Mouse (Mus musculus): ENCODE measurements around the gene Micall1. TPM values are rescaled to one million over a fixed set of nuclear protein-coding genes. Genes with fewer than 3 reads are reported as not detected.

The Micall1 gene
- polyA plus RNA-seq, 1 experiment from 2014 or later: 7.0 TPM

GRCm38 (mm10) chr15:79143316-79143715 is 34.6 kb downstream of the Micall1 start:
- Histone ChIP-seq H3K4me3 (ENCODE audit: low read depth, low read length) (no peak overlapping the region), H3K9me3 (ENCODE audit: control insufficient read depth, low read length) (no peaks in the 10 kb centered on the region), H3K27ac (replicated peaks) (peak overlapping the region; percentile 70), H3K27me3 (ENCODE audit: control insufficient read depth, insufficient read depth, low read length) (no peaks in the 10 kb centered on the region), H3K4me2 (replicated peaks; ENCODE audit: low read depth) (no peak overlapping the region), H3K36me3 (ENCODE audit: control insufficient read depth, insufficient read depth, low read length) (peaks cover 14% of the 10 kb centered on the region), H3K9ac (ENCODE audit: low read length) (no peak overlapping the region), H3K4me1 (replicated peaks; ENCODE audit: control insufficient read depth, insufficient read depth) (no peaks in the 10 kb centered on the region)
- ATAC-seq (ENCODE audit: low FRiP score, low TSS enrichment) (no peak), DNase-seq (ENCODE audit: low spot score) (no peak)
- no peak for TF ChIP-seq CTCF (IDR thresholded peaks at IDR 0.05; ENCODE audit: low read depth)
- TF ChIP-seq EP300 (optimal IDR thresholded peaks at IDR 0.05): no peak
- 74% methylated on average over 12 of the region's 12 CpGs for WGBS

DNA sequence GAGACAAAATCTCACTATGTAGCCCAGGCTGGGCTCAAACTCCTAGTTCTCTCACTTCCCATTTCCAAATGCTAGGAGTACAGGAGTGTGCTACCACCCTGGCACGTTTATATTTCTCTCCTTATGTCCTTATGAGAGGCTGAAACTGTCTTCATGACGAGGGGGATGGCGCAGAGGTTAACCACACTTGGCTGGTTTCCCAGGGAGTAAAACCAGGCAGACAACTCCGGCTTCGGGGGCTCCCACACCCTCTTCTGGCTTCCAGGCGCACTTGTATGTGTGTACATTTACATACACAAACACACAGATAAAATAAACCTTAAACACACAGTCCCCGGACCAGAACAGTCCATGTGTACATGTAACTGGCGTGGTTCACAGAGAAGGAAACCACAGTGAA is 35.3 kb downstream of the Micall1 start:
- WGBS: 36% methylated on average over 8 of the region's 8 CpGs
- peak overlapping the region; percentile 70 for H3K27ac ChIP-seq (replicated peaks)
- no peaks in the 10 kb centered on the region for H3K9me3 ChIP-seq (ENCODE audit: control insufficient read depth, low read length)
- H3K4me2 ChIP-seq (replicated peaks; ENCODE audit: low read depth): no peak overlapping the region
- H3K4me3 ChIP-seq (ENCODE audit: low read depth, low read length): no peak overlapping the region
- H3K27me3 ChIP-seq (ENCODE audit: control insufficient read depth, insufficient read depth, low read length): no peaks in the 10 kb centered on the region
- ATAC-seq (ENCODE audit: low FRiP score, low TSS enrichment) (no peak), DNase-seq (ENCODE audit: low spot score) (peak; percentile 53)
- no peak for TF ChIP-seq EP300 (optimal IDR thresholded peaks at IDR 0.05)
- TF ChIP-seq CTCF (IDR thresholded peaks at IDR 0.05; ENCODE audit: low read depth): no peak
- no peak overlapping the region for H3K9ac ChIP-seq (ENCODE audit: low read length)
- H3K4me1 ChIP-seq (replicated peaks; ENCODE audit: control insufficient read depth, insufficient read depth): no peaks in the 10 kb centered on the region
- H3K36me3 ChIP-seq (ENCODE audit: control insufficient read depth, insufficient read depth, low read length): peaks cover 14% of the 10 kb centered on the region

GRCm38 (mm10) chr15:79145522-79145921 is 36.8 kb downstream of the Micall1 start:
- DNase-seq (ENCODE audit: low spot score): peak; percentile 67
- TF ChIP-seq CTCF (IDR thresholded peaks at IDR 0.05; ENCODE audit: low read depth) (no peak), EP300 (optimal IDR thresholded peaks at IDR 0.05) (no peak)
- Histone ChIP-seq H3K27ac (replicated peaks) (peak overlapping the region; percentile 63), H3K4me2 (replicated peaks; ENCODE audit: low read depth) (no peak overlapping the region), H3K4me1 (replicated peaks; ENCODE audit: control insufficient read depth, insufficient read depth) (no peaks in the 10 kb centered on the region), H3K9ac (ENCODE audit: low read length) (no peak overlapping the region), H3K9me3 (ENCODE audit: control insufficient read depth, low read length) (no peaks in the 10 kb centered on the region), H3K27me3 (ENCODE audit: control insufficient read depth, insufficient read depth, low read length) (no peaks in the 10 kb centered on the region), H3K36me3 (ENCODE audit: control insufficient read depth, insufficient read depth, low read length) (peaks cover 20% of the 10 kb centered on the region), H3K4me3 (ENCODE audit: low read depth, low read length) (no peak overlapping the region)
- WGBS: 74% methylated on average over 7 of the region's 7 CpGs
- peak; percentile 83 for ATAC-seq (ENCODE audit: low FRiP score, low TSS enrichment)

DNA sequence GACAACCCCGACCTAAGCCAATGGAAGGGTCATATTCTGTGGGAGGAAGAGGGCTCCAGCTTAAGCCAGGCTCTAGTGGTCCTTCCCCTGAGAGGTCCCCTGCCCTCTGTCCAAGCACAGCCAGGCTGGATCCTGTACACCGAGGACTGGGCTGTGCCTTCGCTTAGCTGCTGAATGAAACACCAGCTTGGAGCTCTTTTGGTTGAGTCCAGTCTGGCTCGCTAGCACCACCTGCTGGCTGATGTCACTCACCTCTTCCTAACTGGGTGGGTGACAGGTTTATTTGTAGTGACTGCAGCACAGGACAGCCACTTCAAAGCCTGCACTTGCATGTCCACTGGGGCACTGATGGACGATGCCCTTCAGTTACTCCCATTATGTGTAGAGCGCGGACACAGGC is 39.8 kb downstream of the Micall1 start:
- no peaks in the 10 kb centered on the region for H3K4me1 ChIP-seq (replicated peaks; ENCODE audit: control insufficient read depth, insufficient read depth)
- H3K4me2 ChIP-seq (replicated peaks; ENCODE audit: low read depth): no peak overlapping the region
- no peaks in the 10 kb centered on the region for H3K9me3 ChIP-seq (ENCODE audit: control insufficient read depth, low read length)
- no peak overlapping the region for H3K27ac ChIP-seq (replicated peaks)
- TF ChIP-seq CTCF (IDR thresholded peaks at IDR 0.05; ENCODE audit: low read depth): peak; percentile 97
- no peak for TF ChIP-seq EP300 (optimal IDR thresholded peaks at IDR 0.05)
- no peak overlapping the region for H3K9ac ChIP-seq (ENCODE audit: low read length)
- 46% methylated on average over 7 of the region's 7 CpGs for WGBS
- ATAC-seq (ENCODE audit: low FRiP score, low TSS enrichment) (peak; percentile 39), DNase-seq (ENCODE audit: low spot score) (peak; percentile 91)
- H3K27me3 ChIP-seq (ENCODE audit: control insufficient read depth, insufficient read depth, low read length): no peaks in the 10 kb centered on the region
- H3K4me3 ChIP-seq (ENCODE audit: low read depth, low read length): no peak overlapping the region
- peaks cover 29% of the 10 kb centered on the region for H3K36me3 ChIP-seq (ENCODE audit: control insufficient read depth, insufficient read depth, low read length)

DNA sequence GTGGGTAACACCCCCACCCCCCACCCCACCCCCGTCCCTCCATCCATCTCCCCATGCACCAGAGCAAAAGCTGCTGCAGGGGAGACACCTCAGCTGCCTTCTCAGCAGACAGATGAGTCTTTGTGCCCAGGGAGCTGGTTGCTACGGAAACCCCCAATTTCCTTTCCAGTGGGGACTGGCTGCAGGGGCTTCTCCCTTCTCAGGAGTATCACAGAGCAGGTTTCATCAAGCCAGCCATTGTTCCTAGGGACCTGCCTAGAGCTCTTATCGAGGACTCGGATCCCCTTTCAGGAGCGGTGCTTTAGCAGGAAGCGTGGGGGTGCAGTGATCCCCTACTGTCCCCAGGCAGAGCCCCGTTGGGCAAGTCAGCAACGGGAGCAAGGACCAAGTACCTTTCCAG is 43.2 kb downstream of the Micall1 start:
- H3K36me3 ChIP-seq (ENCODE audit: control insufficient read depth, insufficient read depth, low read length): peaks cover 19% of the 10 kb centered on the region
- H3K9ac ChIP-seq (ENCODE audit: low read length): no peak overlapping the region
- H3K4me3 ChIP-seq (ENCODE audit: low read depth, low read length): no peak overlapping the region
- no peaks in the 10 kb centered on the region for H3K27me3 ChIP-seq (ENCODE audit: control insufficient read depth, insufficient read depth, low read length)
- no peak overlapping the region for H3K27ac ChIP-seq (replicated peaks)
- WGBS: 76% methylated on average over 8 of the region's 8 CpGs
- TF ChIP-seq CTCF (IDR thresholded peaks at IDR 0.05; ENCODE audit: low read depth): no peak
- no peak for TF ChIP-seq EP300 (optimal IDR thresholded peaks at IDR 0.05)
- no peak for ATAC-seq (ENCODE audit: low FRiP score, low TSS enrichment)
- no peaks in the 10 kb centered on the region for H3K4me1 ChIP-seq (replicated peaks; ENCODE audit: control insufficient read depth, insufficient read depth)
- H3K9me3 ChIP-seq (ENCODE audit: control insufficient read depth, low read length): no peaks in the 10 kb centered on the region
- H3K4me2 ChIP-seq (replicated peaks; ENCODE audit: low read depth): no peak overlapping the region
- no peak for DNase-seq (ENCODE audit: low spot score)

DNA sequence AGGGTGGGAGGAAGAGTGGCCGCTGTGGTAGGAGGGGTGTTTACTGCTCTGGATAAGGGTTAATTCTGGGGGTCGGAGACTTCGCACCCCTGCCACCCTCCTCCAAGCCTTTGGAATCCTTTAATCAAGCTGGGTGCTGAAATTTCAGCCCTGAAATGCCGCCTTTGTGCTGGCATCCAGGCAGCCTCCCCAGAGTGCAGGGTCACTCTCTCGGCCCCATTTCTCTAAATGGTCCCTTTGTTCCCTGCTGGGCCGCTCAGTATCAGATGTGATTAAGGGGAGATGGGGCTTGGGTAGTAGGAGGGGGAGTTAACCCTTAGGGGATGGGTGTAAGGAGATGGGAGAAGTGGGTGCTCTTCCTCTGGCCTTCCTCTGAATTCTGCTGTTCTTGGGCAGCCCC is 44.0 kb downstream of the Micall1 start:
- ATAC-seq (ENCODE audit: low FRiP score, low TSS enrichment) (no peak), DNase-seq (ENCODE audit: low spot score) (no peak)
- H3K9ac ChIP-seq (ENCODE audit: low read length): no peak overlapping the region
- WGBS: 60% methylated on average over 6 of the region's 6 CpGs
- no peak overlapping the region for H3K27ac ChIP-seq (replicated peaks)
- no peak for TF ChIP-seq EP300 (optimal IDR thresholded peaks at IDR 0.05)
- no peak for TF ChIP-seq CTCF (IDR thresholded peaks at IDR 0.05; ENCODE audit: low read depth)
- no peaks in the 10 kb centered on the region for H3K4me1 ChIP-seq (replicated peaks; ENCODE audit: control insufficient read depth, insufficient read depth)
- H3K4me3 ChIP-seq (ENCODE audit: low read depth, low read length): no peak overlapping the region
- H3K36me3 ChIP-seq (ENCODE audit: control insufficient read depth, insufficient read depth, low read length): peaks cover 16% of the 10 kb centered on the region
- H3K27me3 ChIP-seq (ENCODE audit: control insufficient read depth, insufficient read depth, low read length): no peaks in the 10 kb centered on the region
- no peaks in the 10 kb centered on the region for H3K9me3 ChIP-seq (ENCODE audit: control insufficient read depth, low read length)
- no peak overlapping the region for H3K4me2 ChIP-seq (replicated peaks; ENCODE audit: low read depth)

All from stomach, postnatal 0 days (tissue).